Mouse (Mus musculus): ENCODE data around the gene 1600002K03Rik.

DNA sequence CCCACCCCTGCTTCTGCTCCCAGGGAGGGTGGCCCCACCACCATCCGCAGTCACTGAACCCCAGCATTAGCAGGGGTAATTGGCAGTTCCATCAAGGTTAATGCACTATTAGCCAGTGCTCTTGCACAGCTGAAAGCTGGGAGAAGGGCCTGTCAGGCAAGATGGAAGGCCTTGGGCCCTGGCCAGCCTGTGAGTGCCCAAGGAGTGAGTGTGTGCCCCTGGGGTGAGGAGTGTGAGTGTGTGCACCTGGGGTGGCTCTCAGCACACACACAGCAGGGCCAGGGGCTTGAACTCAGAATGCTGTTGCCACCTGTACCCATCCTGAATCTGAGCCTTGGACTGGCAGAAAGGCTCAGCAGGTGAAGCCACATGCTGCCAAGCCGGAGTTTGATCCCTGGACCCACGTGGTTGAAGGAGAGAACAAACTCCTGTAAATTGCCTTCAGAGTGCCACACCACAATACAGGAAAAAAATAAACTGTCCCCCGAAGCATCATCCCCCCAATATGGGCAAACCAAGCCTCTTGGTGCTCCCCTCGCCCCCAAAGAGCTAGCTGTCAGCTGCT lies 3.6 kb downstream of the 1600002K03Rik start:
- TF ChIP-seq CTCF (IDR thresholded peaks at IDR 0.05) (no peak), EP300 (IDR thresholded peaks at IDR 0.05; ENCODE audit: insufficient read depth, low read depth, low read length) (no peak)
